Mouse (Mus musculus) ES-E14 (cell line): ENCODE measurements around the gene Specc1l. TPM values are rescaled to one million over a fixed set of nuclear protein-coding genes. Genes with fewer than 3 reads are reported as not detected.
A peak's percentile ranks its signal among the peaks of the same experiment; 100 is the strongest.

Experiments
- DNase-seq: peaks from one replicate; pipeline ENCODE4 v3.0.0-alpha.2; 2013; ENCODE audit warnings: low read depth, low spot score
- H3K27ac ChIP-seq: 2 replicates; pipeline ENCODE4 v1.5.1; 2012; ENCODE audit warnings: low read depth, mild to moderate bottlenecking, low read length, moderate library complexity, mixed read lengths; ENCODE audit not compliant: poor library complexity, insufficient read depth, severe bottlenecking
- H3K36me3 ChIP-seq: 2 replicates; pipeline ENCODE4 v1.6.1; 2012; ENCODE audit warnings: mild to moderate bottlenecking, low read length, moderate library complexity, mixed read lengths; ENCODE audit not compliant: control insufficient read depth, poor library complexity, insufficient read depth, severe bottlenecking
- H3K4me1 ChIP-seq, 2 experiments: fragments of 150-350 bp in 1 of 2; sonication (generic) in 1 of 2; 2 replicates each; pipeline ENCODE4 v1.6.1; 2012; ENCODE audit warnings: low read length in 2 of 2, mild to moderate bottlenecking in 1 of 2, mixed read lengths in 1 of 2; ENCODE audit not compliant: control insufficient read depth in 2 of 2, insufficient read depth in 2 of 2, poor library complexity in 1 of 2
- H3K4me3 ChIP-seq, 2 experiments: fragments of 150-350 bp in 1 of 2; sonication (generic) in 1 of 2; 2 replicates each; pipeline ENCODE4 v1.5.1; 2012; ENCODE audit warnings: low read length in 2 of 2, low read depth in 1 of 2, mild to moderate bottlenecking in 1 of 2, mixed read lengths in 1 of 2; ENCODE audit not compliant: insufficient read depth in 1 of 2, poor library complexity in 1 of 2, severe bottlenecking in 1 of 2
- H3K9ac ChIP-seq: 2 replicates; pipeline ENCODE4 v1.6.1; 2012; ENCODE audit warnings: low read depth, mild to moderate bottlenecking, low read length, mixed read lengths; ENCODE audit not compliant: poor library complexity, insufficient read depth, severe bottlenecking
- H3K9me3 ChIP-seq: fragments of 150-350 bp; sonication (generic); 2 replicates; pipeline ENCODE4 v1.6.1; 2012; ENCODE audit warnings: low read depth, mild to moderate bottlenecking, low read length; ENCODE audit not compliant: control insufficient read depth, insufficient read depth
- CHD2 ChIP-seq: IDR thresholded peaks from 2 replicates; pipeline ENCODE4 v1.6.1; 2014; ENCODE audit warnings: mild to moderate bottlenecking, low read depth, low read length, inconsistent platforms
- HCFC1 ChIP-seq: IDR thresholded peaks from 2 replicates; pipeline ENCODE4 v1.6.1; 2012; ENCODE audit warnings: low read length, inconsistent platforms, borderline replicate concordance; ENCODE audit not compliant: insufficient read depth
- MAFK ChIP-seq: IDR thresholded peaks from 2 replicates; pipeline ENCODE4 v1.6.1; 2014; ENCODE audit warnings: mild to moderate bottlenecking, low read depth, low read length, inconsistent platforms; ENCODE audit not compliant: insufficient read depth
- ZC3H11A ChIP-seq: IDR thresholded peaks from 2 replicates; pipeline ENCODE4 v1.6.1; 2012; ENCODE audit warnings: low read depth, mild to moderate bottlenecking, inconsistent platforms, low read length, borderline replicate concordance
- ZNF384 ChIP-seq: IDR thresholded peaks from 2 replicates; pipeline ENCODE4 v1.6.1; 2012; ENCODE audit warnings: low read depth, low read length, inconsistent platforms
- in situ Hi-C, 2 experiments: fragments of 600-800 bp; cut with MboI; formaldehyde crosslinking; loops; one replicate each; pipeline ENCODE4 v1.15.1; 2025; ENCODE audit warnings: low sequenced_read_pairs in 2 of 2, inconsistent platforms in 1 of 2; ENCODE audit not compliant: unreplicated experiment in 2 of 2
- total RNA-seq: library from RNA; depleted of rRNA; stranded (reverse); fragments of 300-350 nt; gene quantifications from 2 replicates; pipeline ENCODE4 v1.2.3, GENCODE M21; 2012

The Specc1l gene
- total RNA-seq, 1 experiment = 23.5 TPM

DNA sequence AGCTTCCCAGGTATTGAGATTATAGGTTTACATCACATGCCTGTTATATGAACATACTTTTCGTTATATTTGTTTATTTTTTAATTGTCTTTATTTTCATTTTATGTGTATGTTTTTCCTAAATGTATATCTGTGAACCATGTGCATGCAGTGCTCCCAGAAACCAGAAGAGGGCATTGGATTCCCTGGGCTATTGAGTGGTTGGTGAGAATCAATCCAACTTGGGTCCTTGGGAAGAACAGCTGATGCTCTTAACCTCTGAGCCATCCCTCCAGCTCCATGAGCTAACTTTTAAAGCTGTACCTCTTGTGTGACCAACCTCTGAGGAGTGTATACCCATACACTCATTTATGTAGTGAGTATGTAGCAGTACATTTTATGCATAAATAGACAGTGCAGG, 65.6 kb downstream of the Specc1l start:
- Histone ChIP-seq H3K9ac (no peak overlapping the region), H3K4me1 (peaks cover 0 to 8% of the 10 kb centered on the region in 2 experiments; a peak in 2 of 4 replicates), H3K27ac (no peak overlapping the region), H3K4me3 (no peak overlapping the region), H3K9me3 (no peaks in the 10 kb centered on the region), H3K36me3 (peaks cover 14% of the 10 kb centered on the region)
- DNase-seq = no peak
- TF ChIP-seq MAFK (no peak), HCFC1 (no peak), ZNF384 (no peak), ZC3H11A (no peak), CHD2 (no peak)
- in situ Hi-C loops = no loop called here

DNA sequence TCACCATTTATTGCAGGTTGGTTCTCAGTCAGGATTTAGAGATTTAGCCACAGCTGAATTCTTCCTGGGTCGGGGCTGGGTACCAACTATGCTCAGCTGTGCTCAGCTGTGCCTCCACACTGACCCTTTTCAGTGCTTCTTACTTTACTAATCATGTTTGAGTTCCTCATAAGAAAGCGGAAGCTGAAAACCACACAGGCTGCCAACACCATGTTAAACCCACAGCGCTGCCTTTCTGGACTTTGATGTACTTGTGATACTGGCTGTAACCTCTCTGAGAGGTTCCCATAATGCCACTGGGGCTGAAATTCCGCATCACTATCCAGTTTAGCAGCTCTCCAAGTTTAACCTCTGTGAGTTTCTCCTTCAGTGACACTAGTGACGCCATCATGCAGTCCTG, 70.8 kb downstream of the Specc1l start:
- Histone ChIP-seq H3K9ac (no peak overlapping the region), H3K4me1 (peaks cover 2 to 5% of the 10 kb centered on the region in 2 experiments; a peak in 3 of 4 replicates), H3K9me3 (no peaks in the 10 kb centered on the region), H3K4me3 (no peak overlapping the region), H3K27ac (no peak overlapping the region), H3K36me3 (peaks cover 5% of the 10 kb centered on the region; the same call in 1 of the 2 replicates)
- in situ Hi-C loops = no loop called here
- DNase-seq = no peak
- TF ChIP-seq ZNF384 (no peak), HCFC1 (no peak), MAFK (no peak), CHD2 (no peak), ZC3H11A (no peak)

DNA sequence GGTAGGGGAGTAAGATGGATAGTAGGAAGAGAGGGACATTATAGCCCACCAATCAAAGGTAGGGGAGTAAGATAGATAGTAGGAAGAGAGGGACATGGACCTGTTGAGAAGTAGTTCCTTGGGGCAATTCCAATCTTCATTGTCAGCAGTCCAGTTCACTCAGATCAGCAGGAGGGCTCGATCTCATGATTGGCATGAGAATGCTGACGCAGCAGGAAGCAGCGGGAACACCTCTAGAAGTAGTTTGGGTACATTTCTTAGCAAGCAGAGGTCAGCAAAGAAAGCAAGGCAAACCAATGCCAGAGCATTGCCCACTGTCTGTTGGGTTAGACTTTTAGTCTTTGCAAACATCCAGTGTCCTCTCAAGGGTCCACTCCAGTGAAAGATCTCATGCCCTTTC, 71.9 kb downstream of the Specc1l start:
- no peak overlapping the region for H3K4me3 ChIP-seq
- TF ChIP-seq ZNF384 = no peak
- TF ChIP-seq MAFK = peak; percentile 88
- no peak overlapping the region for H3K27ac ChIP-seq
- in situ Hi-C loops = no loop called here
- H3K9ac ChIP-seq = no peak overlapping the region
- DNase-seq = no peak
- peaks cover 2% of the 10 kb centered on the region in 2 experiments; a peak in 1 of 4 replicates for H3K4me1 ChIP-seq
- H3K9me3 ChIP-seq = no peaks in the 10 kb centered on the region
- H3K36me3 ChIP-seq = peaks cover 5% of the 10 kb centered on the region

DNA sequence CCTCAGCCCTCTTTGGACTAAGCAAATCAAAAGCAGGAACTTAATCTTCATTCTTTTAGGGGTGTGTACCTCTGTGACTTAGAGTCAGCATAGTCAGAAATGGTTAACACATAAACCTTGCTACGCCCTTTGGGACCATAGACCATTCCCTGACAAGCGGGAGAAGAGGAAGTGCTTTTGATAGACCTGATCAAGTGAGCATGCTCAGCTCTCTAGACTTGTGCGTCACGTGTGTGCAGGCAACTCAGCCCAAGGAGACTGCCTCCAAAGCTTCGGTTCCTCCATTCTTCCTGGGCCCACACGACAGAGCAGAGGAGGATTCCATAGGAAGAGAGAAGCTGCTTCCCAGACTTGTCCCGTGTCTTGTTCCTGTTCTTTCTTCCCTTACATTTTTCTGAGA, 76.7 kb downstream of the Specc1l start:
- Histone ChIP-seq H3K4me1 (peaks cover 2% of the 10 kb centered on the region in 2 experiments; a peak in 1 of 4 replicates), H3K27ac (no peak overlapping the region), H3K4me3 (no peak overlapping the region), H3K9ac (no peak overlapping the region), H3K9me3 (no peaks in the 10 kb centered on the region), H3K36me3 (no peaks in the 10 kb centered on the region; the same call in 1 of the 2 replicates)
- no peak for DNase-seq
- in situ Hi-C loops = no loop called here
- no peak for TF ChIP-seq ZNF384
- no peak for TF ChIP-seq ZC3H11A
- TF ChIP-seq MAFK = no peak
- TF ChIP-seq HCFC1 = no peak
- no peak for TF ChIP-seq CHD2

DNA sequence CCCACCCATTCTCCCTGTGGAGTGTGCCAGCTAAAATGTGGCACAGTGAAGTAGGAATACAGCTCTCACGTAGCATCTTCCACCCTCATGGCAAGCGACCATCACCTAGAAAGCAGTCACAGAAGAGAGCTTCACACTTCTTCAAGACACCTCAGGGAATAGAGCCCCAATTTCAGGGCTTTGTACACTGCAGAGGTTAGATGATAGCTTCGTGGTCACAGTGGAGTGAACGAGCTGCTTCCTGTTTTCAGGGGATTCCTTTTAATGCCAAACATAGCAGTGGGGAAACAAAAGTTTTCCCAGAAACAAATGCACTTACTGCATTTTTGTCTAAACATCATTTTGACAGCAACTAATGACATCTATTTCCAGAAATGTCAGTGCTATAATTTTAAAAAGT, 77.5 kb downstream of the Specc1l start:
- no peaks in the 10 kb centered on the region; the same call in 1 of the 2 replicates for H3K36me3 ChIP-seq
- no peak overlapping the region for H3K4me3 ChIP-seq
- H3K9ac ChIP-seq = no peak overlapping the region
- TF ChIP-seq ZC3H11A (no peak), ZNF384 (no peak), MAFK (no peak), CHD2 (no peak), HCFC1 (no peak)
- no peaks in the 10 kb centered on the region for H3K4me1 ChIP-seq
- in situ Hi-C loops = no loop called here
- H3K9me3 ChIP-seq = no peaks in the 10 kb centered on the region
- DNase-seq = no peak
- no peak overlapping the region for H3K27ac ChIP-seq
